Mouse (Mus musculus) testis, adult 2 months (tissue): ENCODE data around the gene Gtf3c1.

Source experiments
- CTCF ChIP-seq: fragments of 200-500 bp; IDR thresholded peaks from 2 replicates; pipeline ENCODE4 v1.5.1; 2012; ENCODE audit warnings: low read depth, mild to moderate bottlenecking, inconsistent platforms, low read length, moderate library complexity; ENCODE audit not compliant: control insufficient read depth, insufficient read depth, insufficient replicate concordance
- POLR2A ChIP-seq: fragments of 200-500 bp; IDR thresholded peaks from 2 replicates; pipeline ENCODE4 v1.6.1; 2012; ENCODE audit warnings: low read depth, mild to moderate bottlenecking, inconsistent platforms, low read length, moderate library complexity; ENCODE audit not compliant: control insufficient read depth

DNA sequence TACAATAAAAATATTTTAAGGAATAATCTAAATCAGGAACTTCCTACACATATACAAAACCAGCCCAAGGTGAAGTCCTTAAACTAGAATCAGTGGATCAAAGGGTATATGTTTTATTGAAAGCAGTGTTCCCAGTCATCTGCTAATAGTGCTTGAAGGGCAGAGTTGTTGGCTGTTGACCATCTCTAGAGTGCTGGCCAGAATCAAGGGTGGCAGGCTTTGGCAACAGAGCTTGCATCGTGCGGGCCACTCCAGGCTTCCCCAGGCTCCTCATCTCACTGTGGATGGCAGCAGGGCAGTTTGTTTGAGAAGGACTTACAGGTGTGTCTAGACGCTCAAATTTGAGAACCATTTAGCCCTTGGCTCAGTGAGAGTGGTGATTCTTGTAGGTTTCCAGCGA is 26.2 kb upstream of the Gtf3c1 start:
- TF ChIP-seq CTCF (no peak), POLR2A (no peak)
